Mouse (Mus musculus): ENCODE measurements around the gene Ky. TPM values are rescaled to one million over a fixed set of nuclear protein-coding genes. Genes with fewer than 3 reads are reported as not detected.

Gene Ky
- polyA plus RNA-seq, 1 experiment, result not detected

DNA sequence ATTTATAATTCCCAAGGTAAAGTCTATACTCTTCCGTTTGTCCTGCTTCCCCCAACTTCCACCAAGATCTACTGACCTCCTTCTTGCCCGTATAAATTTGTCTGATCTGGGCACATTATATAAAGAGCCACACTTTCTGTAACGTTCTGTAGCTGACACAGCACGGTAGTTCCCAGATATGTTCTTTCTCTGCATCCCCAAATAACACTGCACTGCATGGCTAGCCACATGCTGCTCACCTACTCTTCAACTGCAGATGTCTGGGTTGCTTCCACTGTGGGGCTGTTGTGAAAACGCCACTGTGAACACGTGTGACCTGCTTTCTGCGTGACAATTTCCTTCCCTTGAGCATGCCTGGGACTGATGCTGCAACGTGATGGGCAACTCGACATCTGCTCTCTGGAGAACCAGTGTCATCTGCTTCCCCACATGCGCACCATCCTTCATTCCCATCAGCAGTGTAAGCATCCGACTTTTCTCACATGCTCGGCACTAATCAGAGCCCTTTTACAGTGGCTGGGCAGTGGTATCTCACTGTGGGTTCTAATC is 76.4 kb downstream of the Ky start:
- H3K4me1 ChIP-seq (ENCODE audit: control insufficient read depth, insufficient read depth, low read length), result no peaks in the 10 kb centered on the region; the same call in 1 of the 2 replicates
- 78% methylated on average over 12 of the region's 12 CpGs for WGBS

DNA sequence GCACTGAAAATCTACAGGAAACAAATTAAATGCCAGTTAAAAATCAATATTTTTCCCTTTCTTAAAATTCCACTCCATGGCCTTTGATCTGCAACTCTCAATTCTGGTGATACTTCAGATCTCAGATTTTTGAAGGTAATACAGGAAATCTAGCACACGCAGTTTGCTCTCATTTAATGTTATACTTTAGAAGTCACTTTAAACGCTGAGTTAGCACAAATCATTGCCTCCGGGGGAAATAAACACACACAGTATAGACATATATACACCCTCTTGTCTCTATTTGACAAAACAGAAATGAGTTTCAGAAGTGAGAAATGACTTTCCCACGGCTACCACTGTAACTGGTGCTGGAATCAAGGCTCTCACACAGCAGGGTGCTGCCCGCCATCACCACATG is 81.8 kb downstream of the Ky start:
- Histone ChIP-seq H3K27ac (ENCODE audit: control insufficient read depth, insufficient read depth, low read depth, low read length, poor library complexity) (no peak overlapping the region), H3K4me1 (ENCODE audit: control insufficient read depth, insufficient read depth, low read length) (no peaks in the 10 kb centered on the region), H3K4me3 (replicated peaks; ENCODE audit: control insufficient read depth, low read depth, low read length) (no peak overlapping the region)
- TF ChIP-seq CTCF (IDR thresholded peaks at IDR 0.05; ENCODE audit: control insufficient read depth, insufficient read depth, low read length) (no peak), POLR2A (IDR thresholded peaks at IDR 0.05; ENCODE audit: borderline replicate concordance, control insufficient read depth, low read depth, low read length) (no peak)
- WGBS, result 82% methylated on average over 5 of the region's 5 CpGs

More for the DNA sequence above, 76.4 kb downstream of the Ky start:
- TF ChIP-seq POLR2A (IDR thresholded peaks at IDR 0.05; ENCODE audit: borderline replicate concordance, control insufficient read depth, low read depth, low read length), result no peak
- no peak for TF ChIP-seq CTCF (IDR thresholded peaks at IDR 0.05; ENCODE audit: control insufficient read depth, insufficient read depth, low read length)
- no peak overlapping the region for H3K27ac ChIP-seq (ENCODE audit: control insufficient read depth, insufficient read depth, low read depth, low read length, poor library complexity)
- no peak overlapping the region for H3K4me3 ChIP-seq (replicated peaks; ENCODE audit: control insufficient read depth, low read depth, low read length)

DNA sequence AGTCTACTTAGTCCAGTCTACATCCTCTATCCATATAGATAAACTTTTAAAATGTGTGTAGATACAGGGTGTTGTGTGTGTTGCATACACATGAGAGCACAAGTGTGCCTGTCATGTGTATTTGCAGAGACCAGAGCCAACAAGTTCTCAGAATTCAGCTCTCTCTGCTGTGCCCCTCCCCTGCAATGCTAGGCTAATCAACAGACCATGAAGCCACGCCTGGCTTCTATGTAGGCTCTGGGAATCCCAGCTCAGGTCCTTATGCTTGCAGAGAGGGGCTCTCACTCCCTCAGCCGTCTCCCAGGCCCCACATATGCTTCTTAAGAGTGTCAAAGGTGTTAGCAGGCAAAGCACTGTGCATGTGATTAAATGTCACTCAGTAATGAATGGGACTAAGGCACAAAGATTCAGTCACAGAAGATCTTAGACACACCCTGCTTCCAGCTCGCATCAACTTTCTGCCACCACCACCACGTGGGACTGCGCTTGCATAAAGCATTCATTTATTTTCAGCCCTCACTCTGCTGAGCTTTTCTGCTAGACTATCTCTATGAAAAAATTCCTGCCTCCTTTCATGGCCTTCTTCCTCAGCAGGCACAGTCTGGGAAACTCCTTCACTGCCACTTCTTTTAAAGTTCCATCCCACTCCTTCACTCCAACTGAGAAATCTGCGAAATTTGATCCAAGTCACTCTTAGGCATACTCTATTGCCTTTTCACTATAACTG is 89.3 kb downstream of the Ky start:
- 90% methylated on average over 6 of the region's 6 CpGs for WGBS
- H3K4me3 ChIP-seq (replicated peaks; ENCODE audit: control insufficient read depth, low read depth, low read length), result no peak overlapping the region
- TF ChIP-seq POLR2A (IDR thresholded peaks at IDR 0.05; ENCODE audit: borderline replicate concordance, control insufficient read depth, low read depth, low read length), result no peak
- TF ChIP-seq CTCF (IDR thresholded peaks at IDR 0.05; ENCODE audit: control insufficient read depth, insufficient read depth, low read length), result no peak
- no peak overlapping the region for H3K27ac ChIP-seq (ENCODE audit: control insufficient read depth, insufficient read depth, low read depth, low read length, poor library complexity)
- H3K4me1 ChIP-seq (ENCODE audit: control insufficient read depth, insufficient read depth, low read length), result no peaks in the 10 kb centered on the region

Other genes with a start within 250 kb of the Ky start
- gene Ephb1, start 151.1 kb upstream of the Ky start, polyA plus RNA-seq (2011; ENCODE audit: insufficient read depth, insufficient read length, low replicate concordance, missing spikeins), result 0.75 and 1.3 TPM in 2 replicates
- gene Anapc13, start 120.5 kb downstream of the Ky start, polyA plus RNA-seq (2011; ENCODE audit: insufficient read depth, insufficient read length, low replicate concordance, missing spikeins), result 35.9 and 39.4 TPM in 2 replicates
- gene Cep63, start 120.8 kb downstream of the Ky start, polyA plus RNA-seq (2011; ENCODE audit: insufficient read depth, insufficient read length, low replicate concordance, missing spikeins), result 49.2 and 80.1 TPM in 2 replicates
- gene Amotl2, start 210.9 kb downstream of the Ky start, polyA plus RNA-seq (2011; ENCODE audit: insufficient read depth, insufficient read length, low replicate concordance, missing spikeins), result 2.1 and 26.3 TPM in 2 replicates

All from bone marrow, adult 2 months (tissue).